Mouse (Mus musculus): ENCODE results near the gene Arhgef25.

- TF ChIP-seq CTCF (IDR thresholded peaks at IDR 0.05; ENCODE audit: insufficient read depth, low read depth, low read length) (no peak), POLR2A (IDR thresholded peaks at IDR 0.05; ENCODE audit: insufficient read depth, low read depth, low read length) (no peak)
These were observed 43.3 kb upstream of the Arhgef25 start for GRCm38 (mm10) chr10:127233141-127233540.

Measured in olfactory bulb, adult 2 months (tissue).